Mouse (Mus musculus): ENCODE measurements around the gene Slc3a1.

Slc3a1 gene

GRCm38 (mm10) chr17:85088401-85088800 lies 60.2 kb downstream of the Slc3a1 start:
- DNase-seq (ENCODE audit: low read depth, low spot score) = no peak

GRCm38 (mm10) chr17:85089011-85089410 lies 60.8 kb downstream of the Slc3a1 start:
- no peak for DNase-seq (ENCODE audit: low read depth, low spot score)

- no peak for DNase-seq (ENCODE audit: low read depth, low spot score)
Measured at GRCm38 (mm10) chr17:85089621-85090020, 61.4 kb downstream of the Slc3a1 start.

- peak; percentile 96 for DNase-seq (ENCODE audit: low read depth, low spot score)
Measured at GRCm38 (mm10) chr17:85090120-85091099, 62.2 kb downstream of the Slc3a1 start, which contains the start of the genes Prepl and Camkmt. Gene Prepl, minus strand, starts transcription at chr17:85090241. Gene Camkmt, plus strand, starts transcription at chr17:85090552.

GRCm38 (mm10) chr17:85091762-85092161 lies 63.6 kb downstream of the Slc3a1 start:
- no peak for DNase-seq (ENCODE audit: low read depth, low spot score)

- DNase-seq (ENCODE audit: low read depth, low spot score) = no peak
Measured at GRCm38 (mm10) chr17:85096396-85096795, 68.2 kb downstream of the Slc3a1 start.

GRCm38 (mm10) chr17:85098677-85099323 lies 70.6 kb downstream of the Slc3a1 start:
- DNase-seq (ENCODE audit: low read depth, low spot score) = no peak

- no peak for DNase-seq (ENCODE audit: low read depth, low spot score)
Measured at GRCm38 (mm10) chr17:85100232-85100631, 72.1 kb downstream of the Slc3a1 start.

- DNase-seq (ENCODE audit: low read depth, low spot score) = no peak
Measured at GRCm38 (mm10) chr17:85101751-85102150, 73.6 kb downstream of the Slc3a1 start.

GRCm38 (mm10) chr17:85103310-85103709 lies 75.1 kb downstream of the Slc3a1 start:
- no peak for DNase-seq (ENCODE audit: low read depth, low spot score)

GRCm38 (mm10) chr17:85110640-85111039 lies 82.5 kb downstream of the Slc3a1 start:
- no peak for DNase-seq (ENCODE audit: low read depth, low spot score)

- no peak for DNase-seq (ENCODE audit: low read depth, low spot score)
Measured at GRCm38 (mm10) chr17:85113441-85113840, 85.3 kb downstream of the Slc3a1 start.

All from skeletal muscle tissue, adult 2 months (tissue).